ENCODE assay signal across 11 mouse cellular contexts in genomic region chr2:91462681-91463080, GRCm38 (mm10). TPM values are rescaled to one million over a fixed set of nuclear protein-coding genes. Genes with fewer than 3 reads are reported as not detected.
A peak's percentile ranks its signal among the peaks of the same experiment; 100 is the strongest.
DNase-seq lines count a peak whose midpoint lies in the region; ATAC-seq lines count a peak whose summit lies in the region.
"Had no signal": no experiment of that assay in that cellular context is flagged by ENCODE, and none has a peak within 500 bp of the region (broad histone marks: within the 10 kb centered on the region; RNA-seq: fewer than 3 reads in every experiment).

No protein-coding gene starts in this region.

- ATAC-seq in lung, embryonic 16.5 days (ENCODE audit: low read depth): no peak
- peak; percentile 12; the same call in 1 of the 2 replicates for ATAC-seq in forebrain, embryonic 14.5 days
- no peak for ATAC-seq in limb, embryonic 11.5 days (ENCODE audit: insufficient number of reproducible peaks, low FRiP score, low TSS enrichment, low read depth)
- ATAC-seq in stomach, embryonic 14.5 days (ENCODE audit: insufficient number of reproducible peaks, insufficient read depth, low FRiP score, low read depth): no peak
- ATAC-seq: Patski had no signal

- peaks cover 39% of the 10 kb centered on the region for H3K4me1 ChIP-seq in lung, embryonic 16.5 days (replicated peaks; ENCODE audit: control insufficient read depth, insufficient read depth, low read length)
- H3K4me1 ChIP-seq in forebrain, embryonic 14.5 days (ENCODE audit: control insufficient read depth, insufficient read depth, low read length): peaks cover 24% of the 10 kb centered on the region
- peaks cover 24% of the 10 kb centered on the region for H3K4me1 ChIP-seq in limb, embryonic 11.5 days (ENCODE audit: control insufficient read depth, insufficient read depth, low read length)
- H3K4me1 ChIP-seq in stomach, embryonic 14.5 days (ENCODE audit: control insufficient read depth, insufficient read depth, low read length): peaks cover 25% of the 10 kb centered on the region

- no peaks in the 10 kb centered on the region for H3K27me3 ChIP-seq in lung, embryonic 16.5 days (ENCODE audit: control insufficient read depth, insufficient read depth, low read depth, low read length)
- H3K27me3 ChIP-seq in forebrain, embryonic 14.5 days (replicated peaks; ENCODE audit: control insufficient read depth, insufficient read depth, low read length): no peaks in the 10 kb centered on the region
- no peaks in the 10 kb centered on the region for H3K27me3 ChIP-seq in limb, embryonic 11.5 days (ENCODE audit: control insufficient read depth, insufficient read depth, low read length)
- H3K27me3 ChIP-seq in stomach, embryonic 14.5 days (ENCODE audit: control insufficient read depth, insufficient read depth, low read length): no peaks in the 10 kb centered on the region
- H3K27me3 ChIP-seq: Patski had no signal

- H3K9me3 ChIP-seq in lung, embryonic 16.5 days (ENCODE audit: control insufficient read depth, low read length): peaks cover 4% of the 10 kb centered on the region; the same call in 1 of the 2 replicates
- no peaks in the 10 kb centered on the region for H3K9me3 ChIP-seq in forebrain, embryonic 14.5 days (replicated peaks; ENCODE audit: control insufficient read depth, low read length)
- no peaks in the 10 kb centered on the region for H3K9me3 ChIP-seq in limb, embryonic 11.5 days (ENCODE audit: control insufficient read depth, low read length)
- H3K9me3 ChIP-seq in stomach, embryonic 14.5 days (ENCODE audit: control insufficient read depth, low read depth, low read length): no peaks in the 10 kb centered on the region

- peak overlapping the region; percentile 9; the same call in 1 of the 2 replicates for H3K4me2 ChIP-seq in lung, embryonic 16.5 days (ENCODE audit: low read depth, low read length)
- peak overlapping the region; percentile 48 for H3K4me2 ChIP-seq in forebrain, embryonic 14.5 days (ENCODE audit: low read length)
- peak overlapping the region; percentile 29; the same call in 1 of the 2 replicates for H3K4me2 ChIP-seq in limb, embryonic 11.5 days (ENCODE audit: low read depth, severe bottlenecking)
- H3K4me2 ChIP-seq in stomach, embryonic 14.5 days (replicated peaks; ENCODE audit: low read depth, low read length): peak overlapping the region; percentile 22; the same call in 1 of the 2 replicates

- peak overlapping the region; percentile 48; the same call in 1 of the 2 replicates for H3K9ac ChIP-seq in lung, embryonic 16.5 days (ENCODE audit: low read length)
- H3K9ac ChIP-seq in forebrain, embryonic 14.5 days (ENCODE audit: low read length): peak overlapping the region; percentile 55
- H3K9ac ChIP-seq in limb, embryonic 11.5 days (ENCODE audit: low read length): peak overlapping the region; percentile 52
- no peak overlapping the region for H3K9ac ChIP-seq in stomach, embryonic 14.5 days (replicated peaks; ENCODE audit: low read depth, low read length)

- peak overlapping the region; percentile 33; the same call in 1 of the 2 replicates for H3K27ac ChIP-seq in lung, embryonic 16.5 days (ENCODE audit: low read length)
- H3K27ac ChIP-seq in forebrain, embryonic 14.5 days (ENCODE audit: low read depth, low read length): peak overlapping the region; percentile 59
- H3K27ac ChIP-seq in limb, embryonic 11.5 days (replicated peaks; ENCODE audit: low read depth, low read length): 0 out of 2 replicates have a peak overlapping the region, but pooled peaks have one; percentile 47
- peak overlapping the region; percentile 52; the same call in 1 of the 2 replicates for H3K27ac ChIP-seq in stomach, embryonic 14.5 days (ENCODE audit: low read length)

- DNase-seq in lung, postnatal 10 days: no peak
- peak; percentile 62 for DNase-seq in forebrain, embryonic 14.5 days (ENCODE audit: low spot score)
- peak; percentile 54 for DNase-seq in limb, embryonic 11.5 days (ENCODE audit: low spot score)
- DNase-seq in cerebellum, postnatal 25 days: no peak
- no peak for DNase-seq in ovary, adult 18-20 months (ENCODE audit: low spot score)
- DNase-seq in cerebellum, adult 11-12 months: no peak
- DNase-seq: gastrocnemius, postnatal 10 days; layer of hippocampus, postnatal 36 days had no signal

- 20% methylated on average over 12 of the region's 12 CpGs for WGBS in lung, embryonic 16.5 days
- WGBS in forebrain, embryonic 14.5 days: 4% methylated on average over 12 of the region's 12 CpGs
- WGBS in limb, embryonic 11.5 days: 4% methylated on average over 12 of the region's 12 CpGs
- 12% methylated on average over 12 of the region's 12 CpGs for WGBS in stomach, embryonic 14.5 days

- no peak overlapping the region for H3K4me3 ChIP-seq in lung, embryonic 16.5 days (ENCODE audit: low read length)
- H3K4me3 ChIP-seq in forebrain, embryonic 14.5 days (ENCODE audit: low read depth, low read length): peak overlapping the region; percentile 12; the same call in 1 of the 2 replicates
- H3K4me3 ChIP-seq in limb, embryonic 11.5 days (ENCODE audit: low read depth, low read length): no peak overlapping the region
- H3K4me3 ChIP-seq in stomach, embryonic 14.5 days (ENCODE audit: low read depth, low read length): no peak overlapping the region

- H3K36me3 ChIP-seq in lung, embryonic 16.5 days (ENCODE audit: control insufficient read depth, insufficient read depth, low read length): no peaks in the 10 kb centered on the region; the same call in 1 of the 2 replicates
- no peaks in the 10 kb centered on the region for H3K36me3 ChIP-seq in forebrain, embryonic 14.5 days (ENCODE audit: control insufficient read depth, insufficient read depth, low read length)
- no peaks in the 10 kb centered on the region for H3K36me3 ChIP-seq in limb, embryonic 11.5 days (ENCODE audit: control insufficient read depth, insufficient read depth, low read length)
- no peaks in the 10 kb centered on the region for H3K36me3 ChIP-seq in stomach, embryonic 14.5 days (ENCODE audit: control insufficient read depth, insufficient read depth, low read length)

RNA-seq across cellular contexts. Expression of gene Lrp4, which starts 5.4 kb away (rescaled TPM):
- polyA plus RNA-seq in lung, embryonic 16.5 days (2015; fragmentation: Nextera tagmentation; extraction: Ambion mirVana): 13.9 and 15.4 TPM in 2 replicates
- polyA plus RNA-seq in forebrain, embryonic 14.5 days (2014; fragmentation: Nextera tagmentation; extraction: Ambion mirVana): 4.7 and 5.1 TPM in 2 replicates
- 5.3 and 5.4 TPM in 2 replicates for polyA plus RNA-seq in limb, embryonic 11.5 days (2014; fragmentation: Nextera tagmentation; extraction: Ambion mirVana)
- 5.2 and 5.9 TPM in 2 replicates for polyA plus RNA-seq in stomach, embryonic 14.5 days (2014; fragmentation: Nextera tagmentation; extraction: Ambion mirVana)

RNA-seq across cellular contexts. Expression of gene 1110051M20Rik, which starts 18.2 kb away (rescaled TPM):
- polyA plus RNA-seq in lung, embryonic 16.5 days (2015; fragmentation: Nextera tagmentation; extraction: Ambion mirVana): 69.4 and 72.2 TPM in 2 replicates
- polyA plus RNA-seq in forebrain, embryonic 14.5 days (2014; fragmentation: Nextera tagmentation; extraction: Ambion mirVana): 168 and 170 TPM in 2 replicates
- polyA plus RNA-seq in limb, embryonic 11.5 days (2014; fragmentation: Nextera tagmentation; extraction: Ambion mirVana): 75.3 and 81.9 TPM in 2 replicates
- 60.0 and 67.1 TPM in 2 replicates for polyA plus RNA-seq in stomach, embryonic 14.5 days (2014; fragmentation: Nextera tagmentation; extraction: Ambion mirVana)

Comparison
In these comparisons a context has a peak if more than half of its experiments do, and no peak if none do; other contexts are left out.
1. DNase-seq: peak in forebrain, embryonic 14.5 days (single experiment) and limb, embryonic 11.5 days (single experiment); none in lung, postnatal 10 days (single experiment), cerebellum, postnatal 25 days (0 of 2), ovary, adult 18-20 months (single experiment) and cerebellum, adult 11-12 months (single experiment).
2. Peak in every context shown above with its lines, with median percentiles within 50 percentile points of each other: H3K27ac ChIP-seq and H3K4me2 ChIP-seq.